Mouse (Mus musculus) limb, embryonic 12.5 days (tissue): ENCODE measurements around the gene Spata25. TPM values are rescaled to one million over a fixed set of nuclear protein-coding genes. Genes with fewer than 3 reads are reported as not detected.
A peak's percentile ranks its signal among the peaks of the same experiment; 100 is the strongest.

ENCODE experiments used
- ATAC-seq: fragments of 200-750 bp; cut with Nextera tagmentation; 2 replicates; pipeline ENCODE4 v1.8.0; 2017; ENCODE audit warnings: low read depth, moderate TSS enrichment; ENCODE audit not compliant: insufficient number of reproducible peaks, insufficient read depth, low FRiP score, low TSS enrichment
- H3K27ac ChIP-seq: fragments of 300-500 bp; sonication (generic); 2 replicates; pipeline ENCODE4 v1.5.1; 2016; ENCODE audit warnings: mild to moderate bottlenecking, moderate library complexity
- H3K27me3 ChIP-seq: fragments of 300-500 bp; sonication (generic); 2 replicates; pipeline ENCODE4 v1.6.1; 2016; ENCODE audit warnings: mild to moderate bottlenecking, moderate library complexity
- H3K36me3 ChIP-seq: fragments of 300-500 bp; sonication (generic); 2 replicates; pipeline ENCODE4 v1.6.1; 2016; ENCODE audit warnings: mild to moderate bottlenecking, moderate library complexity
- H3K4me1 ChIP-seq: fragments of 300-500 bp; sonication (generic); replicated peaks from 2 replicates; pipeline ENCODE4 v1.6.1; 2016
- H3K4me2 ChIP-seq: fragments of 300-500 bp; sonication (generic); 2 replicates; pipeline ENCODE4 v1.6.1; 2016; ENCODE audit warnings: mild to moderate bottlenecking, moderate library complexity
- H3K4me3 ChIP-seq: fragments of 300-500 bp; sonication (generic); replicated peaks from 2 replicates; pipeline ENCODE4 v1.5.1; 2016; ENCODE audit warnings: mild to moderate bottlenecking
- H3K9ac ChIP-seq: fragments of 300-500 bp; sonication (generic); replicated peaks from 2 replicates; pipeline ENCODE4 v1.6.1; 2016; ENCODE audit warnings: mild to moderate bottlenecking, moderate library complexity
- H3K9me3 ChIP-seq: fragments of 300-500 bp; sonication (generic); 2 replicates; pipeline ENCODE4 v1.6.1; 2016; ENCODE audit warnings: mild to moderate bottlenecking, moderate library complexity
- WGBS: fragments of 180-500 bp; shearing (Covaris S2); methylation state at CpG from one replicate; pipeline ENCODE4 v1.1.7; 2016; 5-methylcytosine and 5-hydroxymethylcytosine counted together
- polyA plus RNA-seq: library from polyadenylated mRNA; unstranded; fragments of >200 nt; fragmentation: Nextera tagmentation; extraction: Ambion mirVana; gene quantifications from 2 replicates; pipeline ENCODE4 v1.2.1, GENCODE M21; 2016

Gene Spata25
- polyA plus RNA-seq, 1 experiment from 2014 or later = not detected

- H3K36me3 ChIP-seq = peaks cover 54% of the 10 kb centered on the region
- H3K4me2 ChIP-seq = peak overlapping the region; percentile 62
- ATAC-seq = peak; percentile 50
- peaks cover 17% of the 10 kb centered on the region; the same call in 1 of the 2 replicates for H3K4me1 ChIP-seq
- H3K27ac ChIP-seq = peak overlapping the region; percentile 73; the same call in 1 of the 2 replicates
- no peaks in the 10 kb centered on the region for H3K9me3 ChIP-seq
- H3K27me3 ChIP-seq = no peaks in the 10 kb centered on the region
- H3K4me3 ChIP-seq = peak overlapping the region; percentile 72
- 2% methylated on average over 10 of the region's 10 CpGs for WGBS
- H3K9ac ChIP-seq = peak overlapping the region; percentile 69
Measured at GRCm38 (mm10) chr2:164823181-164823585, 5.2 kb downstream of the Spata25 start.

DNA sequence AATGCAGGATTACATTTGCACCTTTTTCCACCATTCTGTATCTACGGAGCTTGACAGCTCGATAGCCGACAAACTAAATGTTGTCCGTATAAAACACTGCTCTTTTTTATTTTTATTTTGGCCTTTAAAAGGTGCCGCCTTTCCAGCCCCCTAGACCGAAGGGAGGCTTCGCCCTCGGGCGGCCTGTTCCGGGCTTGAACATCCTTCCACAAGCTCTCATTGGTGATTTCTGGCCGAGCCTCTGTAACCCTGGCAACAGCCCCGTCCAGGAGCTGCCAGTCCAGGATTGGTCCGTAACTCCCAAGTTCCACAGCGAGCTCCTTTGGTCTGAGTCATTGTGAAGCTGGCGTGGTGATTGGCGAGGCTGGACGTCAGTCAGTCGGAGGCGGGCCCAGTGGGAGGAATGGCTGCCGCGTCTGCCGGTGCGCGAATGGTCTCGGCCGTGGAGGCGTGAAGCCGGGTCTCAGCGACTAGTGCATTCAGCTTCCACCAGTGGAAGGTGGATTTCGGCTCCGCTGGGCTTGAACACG, 5.6 kb downstream of the Spata25 start, which contains the start of gene Zswim1:
Gene Zswim1, plus strand, starts transcription at position 51 of the 530 bp plus-strand sequence.
- WGBS = 2% methylated on average over 32 of the region's 32 CpGs
- Histone ChIP-seq H3K36me3 (peaks cover 49% of the 10 kb centered on the region), H3K27ac (peak within 1 kb of the TSS; percentile 73; the same call in 1 of the 2 replicates)

GRCm38 (mm10) chr2:164821060-164821459, 7.3 kb downstream of the Spata25 start:
- H3K4me3 ChIP-seq = no peak overlapping the region
- ATAC-seq = no peak
- WGBS = 82% methylated on average over 6 of the region's 6 CpGs
- peaks cover 17% of the 10 kb centered on the region; the same call in 1 of the 2 replicates for H3K4me1 ChIP-seq
- H3K36me3 ChIP-seq = peaks cover 33% of the 10 kb centered on the region
- no peak overlapping the region for H3K4me2 ChIP-seq
- no peaks in the 10 kb centered on the region for H3K9me3 ChIP-seq
- H3K27me3 ChIP-seq = no peaks in the 10 kb centered on the region
- H3K9ac ChIP-seq = no peak overlapping the region
- no peak overlapping the region for H3K27ac ChIP-seq

More for the DNA sequence above, 5.6 kb downstream of the Spata25 start, which contains the start of gene Zswim1:
- Histone ChIP-seq H3K9me3 (no peaks in the 10 kb centered on the region), H3K4me2 (peak within 1 kb of the TSS; percentile 62), H3K27me3 (no peaks in the 10 kb centered on the region), H3K4me1 (peaks cover 17% of the 10 kb centered on the region; the same call in 1 of the 2 replicates), H3K9ac (peak within 1 kb of the TSS; percentile 69), H3K4me3 (peak within 1 kb of the TSS; percentile 72)
- peak; percentile 99 for ATAC-seq

GRCm38 (mm10) chr2:164817703-164818102, 10.6 kb downstream of the Spata25 start:
- Histone ChIP-seq H3K4me1 (peaks cover 8% of the 10 kb centered on the region; the same call in 1 of the 2 replicates), H3K9me3 (no peaks in the 10 kb centered on the region), H3K27ac (no peak overlapping the region), H3K36me3 (peaks cover 17% of the 10 kb centered on the region), H3K9ac (no peak overlapping the region), H3K27me3 (no peaks in the 10 kb centered on the region), H3K4me2 (no peak overlapping the region), H3K4me3 (no peak overlapping the region)
- no peak for ATAC-seq
- WGBS = 73% methylated on average over 5 of the region's 5 CpGs

GRCm38 (mm10) chr2:164817206-164817605, 11.1 kb downstream of the Spata25 start:
- H3K9ac ChIP-seq = no peak overlapping the region
- H3K4me2 ChIP-seq = no peak overlapping the region
- no peaks in the 10 kb centered on the region for H3K27me3 ChIP-seq
- ATAC-seq = no peak
- H3K27ac ChIP-seq = no peak overlapping the region
- H3K36me3 ChIP-seq = peaks cover 17% of the 10 kb centered on the region
- WGBS = 89% methylated on average over 6 of the region's 6 CpGs
- no peak overlapping the region for H3K4me3 ChIP-seq
- H3K9me3 ChIP-seq = no peaks in the 10 kb centered on the region
- peaks cover 3% of the 10 kb centered on the region; the same call in 1 of the 2 replicates for H3K4me1 ChIP-seq

GRCm38 (mm10) chr2:164815821-164816220, 12.5 kb downstream of the Spata25 start:
- Histone ChIP-seq H3K27me3 (no peaks in the 10 kb centered on the region), H3K9me3 (no peaks in the 10 kb centered on the region), H3K4me3 (no peak overlapping the region), H3K9ac (no peak overlapping the region), H3K27ac (no peak overlapping the region), H3K4me2 (no peak overlapping the region), H3K4me1 (no peaks in the 10 kb centered on the region), H3K36me3 (peaks cover 11% of the 10 kb centered on the region)
- WGBS = 94% methylated on average over 8 of the region's 8 CpGs
- ATAC-seq = no peak

DNA sequence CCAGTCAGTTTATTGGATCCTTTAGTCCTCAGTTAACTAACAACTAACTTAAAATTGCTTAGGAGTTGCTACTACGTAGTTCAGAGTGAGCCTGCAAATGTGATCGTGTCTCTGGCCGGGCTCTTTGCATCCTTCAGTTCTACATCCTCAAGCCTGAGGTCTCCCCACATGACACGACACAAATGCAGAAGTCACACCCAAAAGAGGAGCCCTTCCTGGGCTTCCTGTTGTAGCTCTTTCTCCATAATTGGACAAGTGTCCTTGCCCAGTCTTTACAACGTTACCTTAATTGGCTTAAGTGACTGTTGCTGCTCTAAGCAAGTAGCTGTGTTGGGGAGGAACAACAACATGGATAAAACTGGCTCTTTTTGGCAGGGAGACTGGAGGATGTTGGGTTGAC, 13.0 kb downstream of the Spata25 start:
- Histone ChIP-seq H3K9me3 (no peaks in the 10 kb centered on the region), H3K9ac (no peak overlapping the region), H3K4me1 (no peaks in the 10 kb centered on the region), H3K36me3 (peaks cover 7% of the 10 kb centered on the region; the same call in 1 of the 2 replicates), H3K4me3 (no peak overlapping the region), H3K27me3 (no peaks in the 10 kb centered on the region), H3K27ac (no peak overlapping the region), H3K4me2 (no peak overlapping the region)
- ATAC-seq = no peak
- 88% methylated on average over 5 of the region's 5 CpGs for WGBS

DNA sequence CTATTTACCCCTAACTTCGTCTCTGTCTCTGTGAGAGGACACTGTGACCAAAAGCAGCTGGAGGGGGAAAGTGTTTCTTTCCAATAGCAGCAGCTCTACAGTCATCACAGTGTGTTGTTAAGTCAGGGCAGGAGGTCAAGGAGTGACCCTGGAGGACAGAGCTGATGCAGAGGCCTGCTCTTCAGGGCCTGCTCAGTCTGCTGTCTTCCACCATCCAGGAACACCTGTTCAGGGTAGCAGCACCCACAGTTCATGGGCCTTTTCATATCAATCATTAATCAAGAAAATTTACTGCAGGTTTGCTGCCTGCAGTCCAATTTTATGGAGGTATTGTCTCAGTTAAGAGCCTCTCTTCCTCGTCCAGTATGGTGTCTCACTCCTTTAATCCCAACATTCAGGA, 14.8 kb downstream of the Spata25 start:
- H3K9ac ChIP-seq = no peak overlapping the region
- 55% methylated on average over 2 of the region's 2 CpGs for WGBS
- no peak overlapping the region for H3K4me2 ChIP-seq
- no peaks in the 10 kb centered on the region for H3K4me1 ChIP-seq
- no peak for ATAC-seq
- no peak overlapping the region for H3K4me3 ChIP-seq
- no peaks in the 10 kb centered on the region for H3K9me3 ChIP-seq
- peaks cover 12% of the 10 kb centered on the region for H3K36me3 ChIP-seq
- no peaks in the 10 kb centered on the region for H3K27me3 ChIP-seq
- no peak overlapping the region for H3K27ac ChIP-seq

GRCm38 (mm10) chr2:164806614-164807013, 21.7 kb downstream of the Spata25 start:
- H3K4me1 ChIP-seq = peaks cover 20% of the 10 kb centered on the region
- no peaks in the 10 kb centered on the region for H3K27me3 ChIP-seq
- no peak overlapping the region for H3K27ac ChIP-seq
- peaks cover 23% of the 10 kb centered on the region for H3K36me3 ChIP-seq
- WGBS = 82% methylated on average over 7 of the region's 7 CpGs
- no peak overlapping the region for H3K9ac ChIP-seq
- H3K4me2 ChIP-seq = no peak overlapping the region
- H3K9me3 ChIP-seq = no peaks in the 10 kb centered on the region
- no peak for ATAC-seq
- H3K4me3 ChIP-seq = no peak overlapping the region

DNA sequence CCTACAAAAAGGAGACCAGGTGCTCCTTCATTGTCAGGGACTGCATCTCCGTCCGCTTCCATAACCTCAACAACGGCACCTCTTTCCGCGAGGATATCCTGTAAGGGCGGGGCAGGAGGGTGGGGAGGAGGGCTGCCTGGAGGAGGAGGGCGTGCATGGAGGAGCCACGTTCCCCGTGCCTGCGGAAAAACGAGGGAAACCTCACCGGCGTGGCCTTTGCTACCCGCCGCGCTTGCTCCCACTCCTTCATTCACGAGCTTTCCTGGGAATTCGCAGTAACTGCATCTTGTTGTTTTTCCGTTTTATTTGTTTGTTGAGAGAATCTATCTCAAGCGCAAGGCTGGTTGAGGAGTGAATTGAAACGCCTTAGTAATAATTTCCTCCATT, 23.0 kb downstream of the Spata25 start:
- Histone ChIP-seq H3K4me2 (peak overlapping the region; percentile 90), H3K4me1 (peaks cover 20% of the 10 kb centered on the region), H3K27me3 (no peaks in the 10 kb centered on the region), H3K27ac (peak overlapping the region; percentile 73), H3K36me3 (peaks cover 33% of the 10 kb centered on the region), H3K4me3 (peak overlapping the region; percentile 79), H3K9ac (peak overlapping the region; percentile 74), H3K9me3 (no peaks in the 10 kb centered on the region)
- under 1% methylated on average over 21 of the region's 21 CpGs for WGBS
- ATAC-seq = peak; percentile 44; the same call in 1 of the 2 replicates

DNA sequence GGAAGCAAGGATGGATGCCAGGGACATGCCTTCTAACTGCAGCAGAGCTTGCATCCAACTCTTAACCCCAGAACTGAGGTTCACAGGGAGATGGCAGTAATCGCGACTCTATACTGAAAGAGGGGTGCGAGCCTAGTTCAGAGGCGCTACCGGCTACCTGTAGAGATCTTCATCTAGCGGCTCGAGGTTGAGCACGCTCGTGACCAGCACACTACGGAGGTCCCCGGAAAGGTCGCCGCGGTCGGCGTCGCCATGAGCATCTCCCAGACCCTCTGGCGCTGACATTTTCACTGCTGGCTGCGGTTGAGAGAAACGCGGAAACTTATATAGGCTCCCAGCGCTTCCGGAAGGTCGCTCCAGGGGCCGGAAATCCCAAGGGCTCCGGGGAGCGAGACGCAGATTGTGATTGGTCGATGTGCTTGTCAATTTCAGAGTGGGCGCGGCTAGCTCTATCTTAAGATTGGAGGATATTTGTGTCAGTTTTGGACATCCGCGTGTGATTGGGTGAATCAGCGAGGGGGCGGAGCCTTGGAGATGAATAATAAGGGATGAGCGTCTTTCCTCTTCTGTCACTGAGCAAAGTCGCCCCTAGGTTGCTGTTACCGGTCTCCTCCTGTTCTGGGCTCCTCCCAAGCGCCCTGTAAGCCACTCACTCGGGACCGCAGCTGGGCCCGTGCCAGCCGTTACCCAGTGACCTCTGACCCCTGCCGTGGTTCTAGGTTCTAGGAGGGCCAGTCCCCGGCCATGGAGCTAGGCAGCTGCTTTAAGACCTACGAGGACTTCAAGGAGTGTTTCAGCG, 23.6 kb downstream of the Spata25 start, which contains the start of the genes Acot8 and Zswim3:
Gene Acot8, minus strand, starts transcription at position 350 of the 799 bp plus-strand sequence.
Gene Zswim3, plus strand, starts transcription at position 566 of the 799 bp plus-strand sequence.
- ATAC-seq = peak; percentile 94
- Histone ChIP-seq H3K27me3 (no peaks in the 10 kb centered on the region), H3K4me1 (peaks cover 20% of the 10 kb centered on the region), H3K4me2 (peak within 1 kb of the TSS; percentile 90), H3K27ac (peak within 1 kb of the TSS; percentile 73), H3K9ac (peak within 1 kb of the TSS; percentile 81), H3K9me3 (no peaks in the 10 kb centered on the region), H3K36me3 (peaks cover 35% of the 10 kb centered on the region), H3K4me3 (peak within 1 kb of the TSS; percentile 79)
- WGBS = under 1% methylated on average over 47 of the region's 47 CpGs
